Mouse (Mus musculus): ENCODE results near the gene Tiparp.

DNA sequence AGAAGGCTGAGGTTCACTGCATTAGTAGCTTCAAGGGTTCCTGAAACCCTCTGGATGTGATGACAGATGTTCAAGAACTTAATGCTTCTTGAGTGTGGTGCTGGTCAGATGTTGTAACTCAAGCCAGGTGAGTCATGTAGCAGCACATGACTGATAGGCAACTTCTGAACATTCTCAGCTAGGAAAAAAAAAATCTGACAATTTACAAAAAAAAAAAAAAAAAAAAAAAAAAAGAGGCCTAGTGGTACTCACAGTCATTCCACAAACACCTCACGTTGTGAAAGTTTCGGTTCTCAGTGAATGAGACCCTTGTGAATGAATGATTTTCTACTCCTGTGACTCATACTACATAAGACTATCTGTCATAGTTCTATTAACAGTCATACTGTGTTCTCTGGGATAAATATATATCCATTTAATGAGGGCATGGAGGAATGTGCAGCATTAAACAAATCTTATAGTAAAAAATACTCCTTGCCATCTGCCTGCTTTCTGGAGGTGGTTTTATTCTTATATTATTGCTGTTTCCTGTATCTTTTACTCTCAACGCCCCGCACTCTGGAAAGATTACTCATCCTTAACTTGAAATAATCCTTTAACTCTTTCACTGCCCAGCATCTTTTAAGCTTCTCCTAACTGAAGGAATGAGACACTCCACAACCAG is 75.3 kb downstream of the Tiparp start:
- TF ChIP-seq POLR2A (IDR thresholded peaks at IDR 0.05; ENCODE audit: borderline replicate concordance, control insufficient read depth, low read depth, low read length) (no peak), CTCF (IDR thresholded peaks at IDR 0.05; ENCODE audit: control insufficient read depth, insufficient read depth, low read length) (no peak)
